Mouse (Mus musculus) brain, embryonic 14.5 days (tissue): Measurements from ENCODE around the gene Mmp19. TPM values are rescaled to one million over a fixed set of nuclear protein-coding genes. Genes with fewer than 3 reads are reported as not detected.
"Not testable (repeated sequence)": the region's sequence is repeated elsewhere in the genome, so short reads cannot be mapped to it uniquely, and the experiment has no call there.

Source experiments
- DNase-seq: peaks from one replicate; pipeline ENCODE4 v3.0.0-alpha.2; 2011; ENCODE audit warnings: low read depth
- CTCF ChIP-seq: fragments of 200-500 bp; IDR thresholded peaks from 2 replicates; pipeline ENCODE4 v1.5.1; 2012; ENCODE audit warnings: inconsistent platforms, mild to moderate bottlenecking, moderate library complexity, borderline replicate concordance; ENCODE audit not compliant: insufficient read depth, insufficient read length; ENCODE audit errors: extremely low read depth
- POLR2A ChIP-seq: fragments of 200-500 bp; IDR thresholded peaks from 2 replicates; pipeline ENCODE4 v1.6.1; 2012; ENCODE audit warnings: mild to moderate bottlenecking, inconsistent platforms, borderline replicate concordance; ENCODE audit not compliant: poor library complexity, insufficient read depth, insufficient read length, severe bottlenecking; ENCODE audit errors: extremely low read depth
- polyA plus RNA-seq: library from polyadenylated mRNA; depleted of rRNA; stranded (reverse); fragments of >200 nt; gene quantifications from 2 replicates; pipeline ENCODE4 v1.2.3, GENCODE M21; 2012

Gene Mmp19
- polyA plus RNA-seq, 1 experiment, result 0.77 TPM

DNA sequence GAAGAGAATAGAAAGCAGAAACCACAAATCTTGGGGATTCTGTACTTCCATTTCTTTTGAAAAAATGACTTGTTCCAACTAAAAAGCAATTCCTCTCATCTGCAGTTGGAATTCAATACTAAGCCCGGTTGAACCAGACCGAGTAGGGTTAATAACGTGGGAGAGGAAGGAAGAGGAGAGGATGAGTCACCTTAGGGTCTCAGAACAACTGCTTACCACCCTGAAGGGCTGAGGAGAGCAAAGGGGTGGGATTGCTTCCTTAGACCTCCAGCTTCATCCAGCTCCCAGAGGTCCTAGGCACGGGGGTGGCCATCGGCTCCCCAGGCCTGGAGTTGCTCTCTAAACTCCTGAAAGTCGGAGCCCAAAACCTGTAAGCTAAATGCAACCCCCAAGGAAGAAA is 12.7 kb downstream of the Mmp19 start:
- DNase-seq, result no peak
- TF ChIP-seq CTCF (no peak), POLR2A (no peak)

- peak; percentile 87 for DNase-seq
- TF ChIP-seq POLR2A (peak; percentile 25; the same call in 1 of the 2 replicates), CTCF (no peak)
These were observed 13.1 kb downstream of the Mmp19 start, which contains the start of gene Dnajc14 for GRCm38 (mm10) chr10:128803771-128804270. Gene Dnajc14, plus strand, starts transcription at chr10:128804062.

DNA sequence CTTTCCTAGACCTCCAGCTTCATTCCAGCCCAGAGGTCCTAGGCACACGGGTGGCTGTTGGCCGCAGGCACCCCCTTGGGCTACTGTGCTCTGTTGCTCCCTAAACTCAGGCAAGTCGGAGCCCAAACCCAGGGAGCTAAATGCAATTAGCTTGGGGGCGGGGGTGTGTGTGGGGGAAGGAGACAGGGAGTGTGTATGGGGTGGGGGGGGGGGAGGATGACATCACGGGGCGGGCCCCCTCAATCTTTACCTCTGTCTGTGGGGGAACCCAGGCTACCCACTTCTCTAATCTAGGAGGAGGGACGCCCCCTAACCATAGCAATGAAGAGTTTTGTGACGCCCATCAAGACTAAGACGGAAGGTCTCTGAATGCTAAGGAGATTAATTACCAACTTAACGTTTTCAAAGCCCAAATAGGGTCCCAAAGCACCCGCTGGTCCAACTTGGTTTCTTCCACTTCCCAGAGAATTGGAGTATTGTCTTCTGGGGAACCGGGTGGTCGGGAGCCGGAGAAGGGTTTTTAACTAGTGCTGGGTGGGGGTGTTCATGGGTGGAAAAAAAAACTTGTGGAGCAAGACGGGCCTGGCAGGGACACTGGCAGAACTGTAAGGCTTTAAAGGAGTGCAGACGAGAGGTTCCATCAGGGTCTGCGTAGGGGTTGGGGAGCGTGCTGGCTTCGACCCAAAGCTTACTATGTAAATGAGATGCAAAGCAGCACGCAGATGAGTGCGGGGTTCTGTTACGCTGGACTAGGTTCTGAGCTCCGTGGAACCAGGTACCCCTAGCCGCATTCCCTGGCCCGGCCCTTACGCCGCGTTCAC is 13.8 kb downstream of the Mmp19 start, which contains the start of gene Tmem198b:
Gene Tmem198b, minus strand, starts transcription at position 100 of the 821 bp plus-strand sequence.
- TF ChIP-seq CTCF (no peak), POLR2A (peak; percentile 32; the same call in 1 of the 2 replicates)
- peak; percentile 93 for DNase-seq

GRCm38 (mm10) chr10:128805092-128806000 is 14.6 kb downstream of the Mmp19 start:
- TF ChIP-seq POLR2A (peak; percentile 33; the same call in 1 of the 2 replicates), CTCF (no peak)
- peak; percentile 99 for DNase-seq

DNA sequence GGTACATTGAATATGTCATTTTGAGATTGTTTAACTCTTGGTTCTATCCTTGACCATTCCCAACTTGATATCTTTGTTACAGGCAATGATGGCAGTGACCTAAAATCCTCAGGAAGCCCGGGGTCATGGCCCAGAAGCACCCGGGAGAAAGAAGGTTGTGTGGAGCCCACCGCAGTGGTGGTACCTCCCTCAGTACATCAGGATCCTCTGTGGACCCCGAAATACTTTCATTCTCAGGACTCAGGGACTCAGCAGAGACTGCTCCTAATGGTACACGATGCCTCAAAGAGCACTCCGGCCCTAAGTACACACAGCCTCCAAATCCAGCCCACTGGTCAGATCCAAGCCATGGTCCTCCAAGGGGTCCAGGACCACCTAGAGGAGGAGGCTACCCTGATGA is 15.4 kb downstream of the Mmp19 start:
- DNase-seq, result no peak
- no peak for TF ChIP-seq POLR2A
- TF ChIP-seq CTCF, result no peak

- DNase-seq, result no peak
- TF ChIP-seq POLR2A, result no peak
- no peak for TF ChIP-seq CTCF
These were observed 16.3 kb downstream of the Mmp19 start for GRCm38 (mm10) chr10:128807018-128807417.

- no peak for DNase-seq
These were observed 26.3 kb downstream of the Mmp19 start, which contains the start of gene Sarnp for GRCm38 (mm10) chr10:128817033-128817432. Gene Sarnp, plus strand, starts transcription at chr10:128817333.

GRCm38 (mm10) chr10:128820217-128820616 is 29.5 kb downstream of the Mmp19 start:
- TF ChIP-seq POLR2A (no peak), CTCF (no peak)
- DNase-seq, result no peak

More at GRCm38 (mm10) chr10:128817033-128817432, 26.3 kb downstream of the Mmp19 start, which contains the start of gene Sarnp:
- TF ChIP-seq CTCF (no peak), POLR2A (no peak)

GRCm38 (mm10) chr10:128821358-128822056 is 30.8 kb downstream of the Mmp19 start, which contains the start of gene Ormdl2:
Gene Ormdl2, minus strand, starts transcription at chr10:128821645.
- peak; percentile 100 for DNase-seq
- TF ChIP-seq POLR2A (peak; percentile 45; the same call in 1 of the 2 replicates), CTCF (no peak)

DNA sequence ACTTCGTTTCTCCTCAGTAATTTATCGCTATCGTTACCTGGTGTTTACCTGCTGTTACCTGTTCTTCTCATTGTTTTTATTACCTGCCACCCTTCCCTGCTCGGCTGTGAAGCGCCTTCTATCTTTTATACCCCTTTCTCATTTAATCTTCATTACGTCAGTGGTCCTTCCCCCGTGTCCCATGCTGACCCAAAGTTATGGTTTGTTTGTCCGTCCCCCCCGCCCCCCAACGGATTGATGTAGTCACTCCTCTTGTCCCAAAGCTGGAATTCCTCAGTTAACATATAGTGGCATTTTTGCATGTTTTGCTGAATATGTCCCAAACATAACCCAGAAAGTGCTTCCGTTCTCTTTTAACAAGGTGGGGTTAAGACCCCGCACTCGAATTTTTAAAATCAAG is 31.4 kb downstream of the Mmp19 start:
- no peak for TF ChIP-seq CTCF
- TF ChIP-seq POLR2A, result no peak
- no peak for DNase-seq

GRCm38 (mm10) chr10:128823087-128823486 is 32.4 kb downstream of the Mmp19 start:
- not testable (repeated sequence) for DNase-seq
